Mouse (Mus musculus): ENCODE results near the gene Ifnlr1. TPM values are rescaled to one million over a fixed set of nuclear protein-coding genes. Genes with fewer than 3 reads are reported as not detected.
A peak's percentile ranks its signal among the peaks of the same experiment; 100 is the strongest.

Gene Ifnlr1
- polyA plus RNA-seq, 1 experiment from 2014 or later: 2.7 TPM

DNA sequence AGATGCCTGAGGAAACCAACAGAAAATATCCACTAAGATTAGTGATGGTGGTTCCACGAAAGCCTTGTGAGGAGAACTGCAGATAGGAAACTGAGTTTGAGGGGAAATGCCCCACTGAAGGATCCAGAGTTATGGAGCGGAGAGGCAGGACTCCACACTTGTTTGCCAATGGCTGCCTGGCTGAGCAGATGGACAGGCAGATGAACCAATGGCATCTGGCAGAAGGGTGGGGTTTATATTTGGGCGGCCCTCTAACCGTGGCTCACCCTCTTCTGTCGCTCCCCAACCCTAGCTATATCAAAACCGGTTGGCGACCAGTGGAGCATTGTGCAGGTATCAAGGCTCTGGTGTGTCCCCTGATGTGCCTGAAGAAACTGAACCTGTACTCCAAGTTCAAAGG, 12.4 kb downstream of the Ifnlr1 start:
- Histone ChIP-seq H3K4me3 (ENCODE audit: low read depth, low read length) (no peak overlapping the region), H3K9me3 (ENCODE audit: low read length) (no peaks in the 10 kb centered on the region), H3K27ac (ENCODE audit: low read length) (no peak overlapping the region), H3K36me3 (ENCODE audit: insufficient read depth, low read length) (no peaks in the 10 kb centered on the region), H3K4me2 (replicated peaks; ENCODE audit: low read depth, low read length) (no peak overlapping the region), H3K9ac (replicated peaks; ENCODE audit: low read depth) (no peak overlapping the region), H3K27me3 (replicated peaks; ENCODE audit: insufficient read depth, low read length) (no peaks in the 10 kb centered on the region), H3K4me1 (ENCODE audit: insufficient read depth, low read depth, low read length) (no peaks in the 10 kb centered on the region)
- no peak for DNase-seq (ENCODE audit: low spot score)
- WGBS: 83% methylated on average over 7 of the region's 7 CpGs
- ATAC-seq: no peak
- TF ChIP-seq CTCF (IDR thresholded peaks at IDR 0.05) (no peak), EP300 (IDR thresholded peaks at IDR 0.05) (no peak)

DNA sequence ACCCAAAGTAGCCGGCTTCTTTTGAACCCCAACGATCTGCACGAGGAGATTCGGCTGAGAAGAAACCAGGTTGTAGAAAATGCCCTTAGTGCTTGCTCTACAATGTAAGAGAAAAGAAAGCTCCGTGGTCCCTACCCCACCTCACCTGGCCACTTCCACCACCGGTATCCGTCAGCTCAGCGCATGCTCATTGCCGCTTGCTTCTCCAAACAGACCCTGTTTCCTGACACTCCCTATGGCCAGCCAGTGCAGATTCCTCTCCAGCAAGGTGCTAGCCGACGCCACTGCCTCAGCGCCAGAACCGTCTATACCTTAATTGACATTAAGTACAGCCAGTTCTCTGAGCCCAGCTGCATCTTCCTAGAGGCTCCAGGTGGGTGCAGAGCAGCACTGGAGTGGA, 17.4 kb downstream of the Ifnlr1 start:
- Histone ChIP-seq H3K9ac (replicated peaks; ENCODE audit: low read depth) (no peak overlapping the region), H3K36me3 (ENCODE audit: insufficient read depth, low read length) (no peaks in the 10 kb centered on the region), H3K27ac (ENCODE audit: low read length) (no peak overlapping the region), H3K4me2 (replicated peaks; ENCODE audit: low read depth, low read length) (no peak overlapping the region), H3K4me1 (ENCODE audit: insufficient read depth, low read depth, low read length) (no peaks in the 10 kb centered on the region), H3K9me3 (ENCODE audit: low read length) (no peaks in the 10 kb centered on the region), H3K4me3 (ENCODE audit: low read depth, low read length) (no peak overlapping the region), H3K27me3 (replicated peaks; ENCODE audit: insufficient read depth, low read length) (no peaks in the 10 kb centered on the region)
- 62% methylated on average over 13 of the region's 13 CpGs for WGBS
- TF ChIP-seq EP300 (IDR thresholded peaks at IDR 0.05): no peak
- TF ChIP-seq CTCF (IDR thresholded peaks at IDR 0.05): no peak
- ATAC-seq: no peak
- DNase-seq (ENCODE audit: low spot score): no peak

DNA sequence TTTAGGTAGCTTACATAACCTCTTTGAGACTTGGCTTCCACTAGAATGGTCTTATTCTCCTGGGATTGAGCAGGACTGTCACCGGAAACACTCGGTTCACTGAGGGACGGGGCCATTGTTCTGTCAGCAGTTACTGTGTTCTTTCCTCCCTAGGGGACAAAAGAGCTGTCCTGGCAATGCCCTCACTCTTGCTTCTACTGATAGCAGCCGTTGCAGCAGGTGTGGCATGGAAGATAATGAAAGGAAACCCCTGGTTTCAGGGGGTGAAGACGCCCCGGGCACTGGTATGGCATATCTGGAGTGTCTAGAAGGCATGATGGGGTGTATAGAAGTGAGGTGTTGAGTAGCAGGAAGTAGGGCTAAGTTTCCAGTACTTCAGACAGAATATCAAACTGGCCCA, 17.9 kb downstream of the Ifnlr1 start:
- DNase-seq (ENCODE audit: low spot score) (no peak), ATAC-seq (no peak)
- H3K4me2 ChIP-seq (replicated peaks; ENCODE audit: low read depth, low read length): no peak overlapping the region
- H3K27ac ChIP-seq (ENCODE audit: low read length): no peak overlapping the region
- TF ChIP-seq CTCF (IDR thresholded peaks at IDR 0.05) (no peak), EP300 (IDR thresholded peaks at IDR 0.05) (no peak)
- no peaks in the 10 kb centered on the region for H3K27me3 ChIP-seq (replicated peaks; ENCODE audit: insufficient read depth, low read length)
- no peak overlapping the region for H3K9ac ChIP-seq (replicated peaks; ENCODE audit: low read depth)
- 48% methylated on average over 6 of the region's 6 CpGs for WGBS
- no peak overlapping the region for H3K4me3 ChIP-seq (ENCODE audit: low read depth, low read length)
- H3K4me1 ChIP-seq (ENCODE audit: insufficient read depth, low read depth, low read length): no peaks in the 10 kb centered on the region
- H3K9me3 ChIP-seq (ENCODE audit: low read length): no peaks in the 10 kb centered on the region
- H3K36me3 ChIP-seq (ENCODE audit: insufficient read depth, low read length): no peaks in the 10 kb centered on the region

DNA sequence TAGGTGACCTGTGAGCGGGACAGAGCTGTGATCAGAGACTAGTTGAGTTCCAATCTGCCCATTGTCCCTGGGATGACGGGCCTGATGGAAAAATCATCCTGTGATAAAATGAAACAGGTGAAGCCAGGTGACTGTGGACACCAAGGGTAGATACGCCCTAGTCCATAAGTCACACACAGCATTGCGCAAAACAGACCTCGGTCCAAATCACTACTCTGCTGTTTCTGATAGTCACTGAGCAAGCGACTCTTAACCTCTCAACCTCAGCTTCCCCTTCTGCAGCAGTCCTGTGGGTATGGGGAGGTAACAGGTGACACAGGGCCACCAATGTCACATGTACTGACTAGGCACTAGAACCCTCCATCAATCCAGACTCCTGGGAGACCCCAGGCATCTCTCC, 20.0 kb downstream of the Ifnlr1 start:
- no peaks in the 10 kb centered on the region for H3K27me3 ChIP-seq (replicated peaks; ENCODE audit: insufficient read depth, low read length)
- ATAC-seq (no peak), DNase-seq (ENCODE audit: low spot score) (no peak)
- WGBS: 84% methylated on average over 6 of the region's 6 CpGs
- no peaks in the 10 kb centered on the region for H3K36me3 ChIP-seq (ENCODE audit: insufficient read depth, low read length)
- H3K4me1 ChIP-seq (ENCODE audit: insufficient read depth, low read depth, low read length): no peaks in the 10 kb centered on the region
- H3K4me2 ChIP-seq (replicated peaks; ENCODE audit: low read depth, low read length): no peak overlapping the region
- no peak for TF ChIP-seq CTCF (IDR thresholded peaks at IDR 0.05)
- TF ChIP-seq EP300 (IDR thresholded peaks at IDR 0.05): no peak
- H3K4me3 ChIP-seq (ENCODE audit: low read depth, low read length): no peak overlapping the region
- no peaks in the 10 kb centered on the region for H3K9me3 ChIP-seq (ENCODE audit: low read length)
- H3K27ac ChIP-seq (ENCODE audit: low read length): no peak overlapping the region
- no peak overlapping the region for H3K9ac ChIP-seq (replicated peaks; ENCODE audit: low read depth)

DNA sequence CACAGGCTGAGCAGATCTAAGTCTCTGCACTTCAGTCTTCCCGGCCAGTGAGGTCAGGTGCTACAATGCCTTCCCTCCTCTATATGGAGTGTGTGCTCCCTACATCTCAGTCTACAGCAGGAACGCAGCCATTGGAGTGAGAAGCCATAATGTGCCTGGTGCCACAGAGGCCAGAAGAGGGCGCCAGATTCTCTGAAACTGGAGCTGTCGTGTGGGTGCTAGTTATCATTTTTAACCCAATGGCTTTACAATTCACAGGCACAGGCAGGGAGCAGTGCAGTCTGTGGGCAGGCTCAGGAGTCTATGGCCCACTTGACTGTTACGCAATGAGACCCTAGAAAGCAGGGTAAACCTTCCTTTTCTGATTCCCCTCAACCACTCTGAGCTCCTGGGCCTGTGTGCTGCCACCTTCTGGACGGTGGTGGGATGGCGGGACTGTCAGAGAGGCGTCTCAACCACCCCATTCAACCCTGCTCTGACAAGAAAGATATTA, 23.0 kb downstream of the Ifnlr1 start:
- H3K36me3 ChIP-seq (ENCODE audit: insufficient read depth, low read length): no peaks in the 10 kb centered on the region
- H3K27ac ChIP-seq (ENCODE audit: low read length): no peak overlapping the region
- H3K4me1 ChIP-seq (ENCODE audit: insufficient read depth, low read depth, low read length): no peaks in the 10 kb centered on the region
- peak overlapping the region; percentile 40 for H3K4me2 ChIP-seq (replicated peaks; ENCODE audit: low read depth, low read length)
- no peaks in the 10 kb centered on the region for H3K27me3 ChIP-seq (replicated peaks; ENCODE audit: insufficient read depth, low read length)
- peak; percentile 87 for ATAC-seq
- DNase-seq (ENCODE audit: low spot score): peak; percentile 94
- H3K9me3 ChIP-seq (ENCODE audit: low read length): no peaks in the 10 kb centered on the region
- 12% methylated on average over 8 of the region's 8 CpGs for WGBS
- H3K4me3 ChIP-seq (ENCODE audit: low read depth, low read length): no peak overlapping the region
- no peak overlapping the region for H3K9ac ChIP-seq (replicated peaks; ENCODE audit: low read depth)
- TF ChIP-seq CTCF (IDR thresholded peaks at IDR 0.05): peak; percentile 82
- TF ChIP-seq EP300 (IDR thresholded peaks at IDR 0.05): no peak; the same call in 1 of the 2 replicates

DNA sequence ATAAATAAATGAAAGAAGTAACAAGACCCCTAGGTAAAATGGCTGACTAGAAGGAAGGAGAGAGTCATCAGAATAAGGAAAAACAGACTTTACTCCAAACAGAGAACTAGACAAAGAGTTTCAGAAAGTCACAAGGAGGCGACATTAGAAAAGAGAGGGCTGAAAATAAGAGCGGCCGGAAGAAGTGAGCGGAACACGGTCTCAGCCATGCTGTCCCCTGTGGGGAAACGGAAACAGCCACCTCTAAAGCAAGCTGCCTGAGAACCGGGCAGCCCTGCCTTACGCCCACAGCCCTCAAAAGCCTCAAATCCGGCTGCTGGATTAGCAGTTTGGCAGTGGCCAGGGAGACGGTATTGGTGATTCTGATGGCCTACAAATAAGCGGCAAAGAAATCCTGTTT, 23.5 kb downstream of the Ifnlr1 start:
- DNase-seq (ENCODE audit: low spot score) (no peak), ATAC-seq (no peak)
- H3K9me3 ChIP-seq (ENCODE audit: low read length): no peaks in the 10 kb centered on the region
- H3K27me3 ChIP-seq (replicated peaks; ENCODE audit: insufficient read depth, low read length): no peaks in the 10 kb centered on the region
- no peak overlapping the region for H3K4me3 ChIP-seq (ENCODE audit: low read depth, low read length)
- H3K4me1 ChIP-seq (ENCODE audit: insufficient read depth, low read depth, low read length): no peaks in the 10 kb centered on the region
- H3K4me2 ChIP-seq (replicated peaks; ENCODE audit: low read depth, low read length): no peak overlapping the region
- WGBS: 67% methylated on average over 11 of the region's 11 CpGs
- TF ChIP-seq EP300 (IDR thresholded peaks at IDR 0.05) (no peak), CTCF (IDR thresholded peaks at IDR 0.05) (no peak)
- no peak overlapping the region for H3K27ac ChIP-seq (ENCODE audit: low read length)
- no peak overlapping the region for H3K9ac ChIP-seq (replicated peaks; ENCODE audit: low read depth)
- H3K36me3 ChIP-seq (ENCODE audit: insufficient read depth, low read length): no peaks in the 10 kb centered on the region

DNA sequence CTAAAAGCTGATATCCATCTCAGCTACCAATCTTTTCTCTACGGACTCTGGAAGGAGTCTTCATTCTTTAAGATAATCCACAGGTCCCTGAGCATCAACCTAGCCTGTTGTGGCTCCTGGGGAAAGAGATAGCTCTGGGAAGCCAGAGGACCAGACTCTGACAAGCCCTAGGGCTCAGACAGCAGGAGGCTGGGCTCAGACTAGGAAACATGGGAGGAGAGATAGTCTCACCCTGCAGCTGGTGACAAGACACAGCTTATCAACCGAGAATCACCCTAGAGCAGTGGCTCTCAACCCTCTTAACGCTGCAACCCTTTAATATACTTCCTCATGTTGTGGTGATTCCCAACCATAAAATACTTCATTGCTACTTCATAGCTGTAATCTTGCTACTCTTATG, 24.3 kb downstream of the Ifnlr1 start:
- Histone ChIP-seq H3K27ac (ENCODE audit: low read length) (no peak overlapping the region), H3K4me3 (ENCODE audit: low read depth, low read length) (no peak overlapping the region), H3K4me1 (ENCODE audit: insufficient read depth, low read depth, low read length) (no peaks in the 10 kb centered on the region), H3K9ac (replicated peaks; ENCODE audit: low read depth) (no peak overlapping the region), H3K4me2 (replicated peaks; ENCODE audit: low read depth, low read length) (no peak overlapping the region), H3K36me3 (ENCODE audit: insufficient read depth, low read length) (no peaks in the 10 kb centered on the region), H3K27me3 (replicated peaks; ENCODE audit: insufficient read depth, low read length) (no peaks in the 10 kb centered on the region), H3K9me3 (ENCODE audit: low read length) (no peaks in the 10 kb centered on the region)
- ATAC-seq: no peak
- no peak for DNase-seq (ENCODE audit: low spot score)
- WGBS: 79% methylated on average over 3 of the region's 3 CpGs
- TF ChIP-seq CTCF (IDR thresholded peaks at IDR 0.05): no peak
- no peak for TF ChIP-seq EP300 (IDR thresholded peaks at IDR 0.05)
